Mouse (Mus musculus) heart, embryonic 12.5 days (tissue): ENCODE data around the gene Nemp2. TPM values are rescaled to one million over a fixed set of nuclear protein-coding genes. Genes with fewer than 3 reads are reported as not detected.

Source experiments
- ATAC-seq: fragments of 200-750 bp; cut with Nextera tagmentation; 2 replicates; pipeline ENCODE4 v1.8.0; 2017; ENCODE audit warnings: moderate TSS enrichment, moderate library complexity; ENCODE audit not compliant: insufficient number of reproducible peaks, low FRiP score
- H3K27ac ChIP-seq: fragments of 300-500 bp; sonication (generic); 2 replicates; pipeline ENCODE4 v1.5.1; 2016; ENCODE audit warnings: mild to moderate bottlenecking, moderate library complexity; ENCODE audit not compliant: poor library complexity, severe bottlenecking
- H3K27me3 ChIP-seq: fragments of 300-500 bp; sonication (generic); replicated peaks from 2 replicates; pipeline ENCODE4 v1.6.1; 2016; ENCODE audit warnings: mild to moderate bottlenecking, moderate library complexity
- H3K36me3 ChIP-seq: fragments of 300-500 bp; sonication (generic); 2 replicates; pipeline ENCODE4 v1.6.1; 2016; ENCODE audit warnings: mild to moderate bottlenecking, moderate library complexity
- H3K4me1 ChIP-seq: fragments of 300-500 bp; sonication (generic); replicated peaks from 2 replicates; pipeline ENCODE4 v1.6.1; 2016; ENCODE audit warnings: mild to moderate bottlenecking
- H3K4me2 ChIP-seq: fragments of 300-500 bp; sonication (generic); 2 replicates; pipeline ENCODE4 v1.6.1; 2016; ENCODE audit warnings: mild to moderate bottlenecking, moderate library complexity
- H3K4me3 ChIP-seq: fragments of 300-500 bp; sonication (generic); 2 replicates; pipeline ENCODE4 v1.5.1; 2016; ENCODE audit warnings: mild to moderate bottlenecking
- H3K9ac ChIP-seq: fragments of 300-500 bp; sonication (generic); 2 replicates; pipeline ENCODE4 v1.6.1; 2016; ENCODE audit warnings: mild to moderate bottlenecking, moderate library complexity
- H3K9me3 ChIP-seq: fragments of 300-500 bp; sonication (generic); replicated peaks from 2 replicates; pipeline ENCODE4 v1.6.1; 2016; ENCODE audit warnings: mild to moderate bottlenecking, moderate library complexity
- WGBS: fragments of 180-500 bp; shearing (Covaris S2); methylation state at CpG from one replicate; pipeline ENCODE4 v1.1.7; 2016; 5-methylcytosine and 5-hydroxymethylcytosine counted together
- polyA plus RNA-seq: library from polyadenylated mRNA; unstranded; fragments of >200 nt; fragmentation: Nextera tagmentation; extraction: Ambion mirVana; gene quantifications from 2 replicates; pipeline ENCODE4 v1.2.1, GENCODE M21; 2016

Nemp2 gene
- polyA plus RNA-seq, 1 experiment from 2014 or later, result 6.7 TPM

DNA sequence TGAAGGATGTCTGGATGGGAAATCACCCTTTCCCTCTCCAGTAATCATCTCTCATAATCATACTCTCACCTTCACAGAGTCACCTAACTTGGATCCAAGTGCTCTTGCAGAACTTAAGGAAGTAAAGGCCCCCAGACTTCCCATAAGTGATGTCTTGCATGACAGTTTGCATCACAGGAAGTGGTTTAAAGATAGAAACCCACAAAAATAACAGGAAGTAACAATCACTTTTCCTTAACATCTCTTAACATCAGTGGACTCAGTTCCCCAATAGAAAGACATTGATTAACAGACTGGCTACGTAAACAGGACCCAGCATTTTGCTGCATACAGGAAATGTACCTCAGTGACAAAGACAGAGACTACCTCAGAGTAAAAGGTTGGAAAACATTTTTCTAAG is 22.9 kb downstream of the Nemp2 start:
- peaks cover 20% of the 10 kb centered on the region for H3K36me3 ChIP-seq
- H3K27ac ChIP-seq, result peak overlapping the region; percentile 58
- no peak overlapping the region for H3K4me3 ChIP-seq
- H3K27me3 ChIP-seq, result no peaks in the 10 kb centered on the region
- H3K4me1 ChIP-seq, result peaks cover 19% of the 10 kb centered on the region
- 69% methylated on average over 1 of the region's 1 CpGs for WGBS
- H3K9ac ChIP-seq, result no peak overlapping the region
- no peak for ATAC-seq
- H3K9me3 ChIP-seq, result no peaks in the 10 kb centered on the region
- H3K4me2 ChIP-seq, result no peak overlapping the region

DNA sequence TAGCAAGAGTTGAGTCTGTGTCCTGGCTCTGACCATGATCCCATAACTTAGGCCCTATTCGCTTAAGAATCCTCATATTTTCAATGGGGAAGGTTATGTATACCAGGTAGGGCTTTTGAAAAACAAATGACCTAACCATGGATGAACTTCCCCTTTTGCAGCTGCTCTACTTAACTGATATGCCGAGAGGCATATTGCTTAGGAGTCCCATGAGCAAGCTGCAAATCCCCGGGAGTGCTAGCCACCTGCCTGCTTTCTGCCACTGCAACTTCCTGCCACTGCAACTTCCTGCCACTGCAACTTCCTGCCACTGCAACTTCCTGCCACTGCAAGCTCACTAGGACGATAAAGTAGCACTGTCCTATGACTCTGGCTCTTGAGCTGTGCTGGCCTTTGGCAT is 24.6 kb downstream of the Nemp2 start:
- Histone ChIP-seq H3K9ac (no peak overlapping the region), H3K27ac (no peak overlapping the region), H3K4me2 (no peak overlapping the region), H3K9me3 (no peaks in the 10 kb centered on the region), H3K4me1 (peaks cover 19% of the 10 kb centered on the region), H3K27me3 (no peaks in the 10 kb centered on the region), H3K4me3 (no peak overlapping the region), H3K36me3 (peaks cover 10% of the 10 kb centered on the region)
- no peak for ATAC-seq
- 65% methylated on average over 4 of the region's 4 CpGs for WGBS

DNA sequence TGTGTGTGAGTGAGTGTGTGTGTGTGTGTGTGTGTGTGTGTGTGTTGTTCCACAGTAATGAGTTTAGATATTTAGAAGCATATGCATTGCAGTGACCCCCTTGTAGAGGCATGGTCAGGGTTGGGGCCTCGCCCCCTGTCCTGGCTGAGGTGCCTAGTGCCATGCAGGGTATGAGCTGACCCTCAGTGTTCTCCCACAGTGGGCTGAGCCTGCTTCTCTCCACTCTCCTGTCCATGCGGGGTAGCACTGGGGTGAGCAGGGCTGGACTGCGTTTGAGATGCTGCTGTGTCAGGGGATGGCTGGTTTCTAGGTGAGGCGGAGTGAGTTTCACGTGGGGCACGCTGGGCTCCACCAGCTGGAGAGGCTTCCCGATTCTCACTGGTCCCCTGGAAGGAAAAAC is 27.7 kb downstream of the Nemp2 start:
- Histone ChIP-seq H3K4me2 (no peak overlapping the region), H3K4me1 (peaks cover 4% of the 10 kb centered on the region; the same call in 1 of the 2 replicates), H3K36me3 (peaks cover 20% of the 10 kb centered on the region), H3K27ac (no peak overlapping the region), H3K9ac (no peak overlapping the region), H3K4me3 (no peak overlapping the region), H3K9me3 (no peaks in the 10 kb centered on the region), H3K27me3 (no peaks in the 10 kb centered on the region)
- no peak for ATAC-seq
- WGBS, result 83% methylated on average over 7 of the region's 7 CpGs

DNA sequence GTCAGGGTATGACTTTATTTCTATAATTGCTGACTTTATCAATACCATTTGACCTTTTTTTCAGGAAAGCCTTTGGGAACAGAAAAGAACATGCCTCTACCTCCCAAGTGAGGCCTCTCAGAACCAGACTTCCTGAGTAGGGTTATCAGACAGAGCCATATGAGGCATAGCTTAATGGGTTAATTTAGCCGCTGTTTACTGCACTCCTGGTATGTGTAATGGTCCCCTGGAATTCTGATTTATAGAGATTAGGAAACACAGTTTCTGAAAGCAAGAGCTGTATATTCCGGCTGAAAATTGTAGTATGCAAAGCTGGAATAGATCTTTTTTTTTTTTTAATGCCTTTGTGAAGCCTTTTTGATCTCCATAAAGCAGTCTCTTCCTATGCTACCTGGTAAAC is 29.8 kb downstream of the Nemp2 start:
- ATAC-seq, result no peak
- Histone ChIP-seq H3K9me3 (0 out of 2 replicates have a peak, but pooled peaks cover 2% of the 10 kb centered on the region), H3K4me3 (no peak overlapping the region), H3K4me2 (no peak overlapping the region), H3K9ac (no peak overlapping the region), H3K27ac (no peak overlapping the region), H3K4me1 (no peaks in the 10 kb centered on the region), H3K36me3 (peaks cover 20% of the 10 kb centered on the region), H3K27me3 (no peaks in the 10 kb centered on the region)
- WGBS, result 53% methylated on average over 2 of the region's 2 CpGs

DNA sequence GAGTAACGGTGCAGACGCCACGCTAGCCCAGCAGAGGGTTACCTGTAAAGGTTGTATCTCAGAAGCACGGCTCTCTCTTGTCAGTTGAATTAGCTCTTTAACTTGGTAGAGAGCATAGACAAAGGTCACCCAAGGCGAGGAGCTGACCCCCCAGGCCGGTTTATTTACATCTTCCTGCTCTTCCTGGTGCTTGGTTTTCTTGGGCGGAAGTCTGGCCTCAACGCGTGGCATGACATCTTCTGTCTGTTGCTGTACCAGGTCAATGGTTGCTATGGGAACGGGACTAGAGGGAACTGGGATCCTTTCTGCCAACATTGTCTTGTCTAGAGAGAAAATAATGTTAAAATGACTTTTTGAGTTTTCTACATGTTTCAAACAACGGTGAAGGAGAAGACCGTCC is 30.3 kb downstream of the Nemp2 start:
- 80% methylated on average over 12 of the region's 12 CpGs for WGBS
- Histone ChIP-seq H3K27me3 (no peaks in the 10 kb centered on the region), H3K4me1 (no peaks in the 10 kb centered on the region), H3K27ac (no peak overlapping the region), H3K4me2 (no peak overlapping the region), H3K9ac (no peak overlapping the region), H3K36me3 (peaks cover 20% of the 10 kb centered on the region), H3K4me3 (no peak overlapping the region), H3K9me3 (0 out of 2 replicates have a peak, but pooled peaks cover 2% of the 10 kb centered on the region)
- ATAC-seq, result no peak

DNA sequence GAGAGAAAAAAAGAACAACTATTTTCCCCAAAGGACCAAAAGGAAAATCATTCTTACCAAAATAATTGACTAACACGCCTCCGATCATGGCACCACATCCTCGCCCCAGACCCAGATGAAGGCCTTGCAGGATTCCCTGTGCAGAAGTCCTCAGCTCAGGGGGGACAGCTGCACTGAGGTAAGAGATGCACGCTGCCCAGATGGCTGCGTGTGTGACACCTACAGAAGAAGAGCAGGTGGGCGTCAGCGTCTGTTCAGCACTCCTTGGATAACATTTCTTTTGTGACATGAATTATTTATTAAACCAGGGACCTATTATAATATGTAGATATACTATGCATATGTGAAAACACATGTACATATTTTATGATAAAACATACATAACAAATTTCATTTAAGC is 32.7 kb downstream of the Nemp2 start:
- no peak overlapping the region for H3K4me3 ChIP-seq
- H3K9me3 ChIP-seq, result 0 out of 2 replicates have a peak, but pooled peaks cover 2% of the 10 kb centered on the region
- H3K36me3 ChIP-seq, result peaks cover 16% of the 10 kb centered on the region
- no peak overlapping the region for H3K27ac ChIP-seq
- H3K27me3 ChIP-seq, result no peaks in the 10 kb centered on the region
- ATAC-seq, result no peak
- no peaks in the 10 kb centered on the region for H3K4me1 ChIP-seq
- no peak overlapping the region for H3K4me2 ChIP-seq
- 88% methylated on average over 7 of the region's 7 CpGs for WGBS
- no peak overlapping the region for H3K9ac ChIP-seq

DNA sequence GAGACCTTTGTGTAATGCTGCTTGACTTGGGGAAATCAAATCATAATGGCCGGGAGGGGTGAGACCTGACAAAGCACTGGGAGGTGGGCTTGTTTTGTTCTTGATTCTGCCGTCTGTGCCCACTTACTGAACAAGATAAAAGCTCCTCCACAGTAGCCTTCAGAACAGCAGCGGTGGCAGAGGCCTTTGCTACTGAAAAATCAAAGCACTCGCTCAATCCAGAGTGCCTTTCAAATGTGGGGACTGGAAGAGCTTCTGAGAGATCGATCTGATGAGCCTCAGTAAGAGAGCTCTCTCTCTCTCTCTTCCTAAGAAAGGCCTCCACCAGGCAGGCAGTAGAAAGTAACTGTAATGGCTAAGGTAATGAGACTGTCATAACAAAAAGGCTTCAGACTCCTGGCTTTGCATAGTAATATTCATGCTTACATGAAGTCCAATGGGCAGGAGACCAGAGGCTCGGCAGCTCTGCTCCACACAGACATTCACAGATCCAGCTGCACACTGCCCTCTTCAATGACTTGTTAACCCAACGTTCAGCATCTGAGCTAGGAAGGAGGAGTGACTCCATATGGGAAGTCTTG is 38.3 kb downstream of the Nemp2 start:
- Histone ChIP-seq H3K27ac (no peak overlapping the region), H3K9me3 (peaks cover 10% of the 10 kb centered on the region; the same call in 1 of the 2 replicates), H3K4me2 (no peak overlapping the region), H3K4me3 (no peak overlapping the region), H3K4me1 (peaks cover 5% of the 10 kb centered on the region; the same call in 1 of the 2 replicates), H3K36me3 (no peaks in the 10 kb centered on the region; the same call in 1 of the 2 replicates), H3K27me3 (no peaks in the 10 kb centered on the region), H3K9ac (no peak overlapping the region)
- no peak for ATAC-seq
- 36% methylated on average over 7 of the region's 7 CpGs for WGBS

DNA sequence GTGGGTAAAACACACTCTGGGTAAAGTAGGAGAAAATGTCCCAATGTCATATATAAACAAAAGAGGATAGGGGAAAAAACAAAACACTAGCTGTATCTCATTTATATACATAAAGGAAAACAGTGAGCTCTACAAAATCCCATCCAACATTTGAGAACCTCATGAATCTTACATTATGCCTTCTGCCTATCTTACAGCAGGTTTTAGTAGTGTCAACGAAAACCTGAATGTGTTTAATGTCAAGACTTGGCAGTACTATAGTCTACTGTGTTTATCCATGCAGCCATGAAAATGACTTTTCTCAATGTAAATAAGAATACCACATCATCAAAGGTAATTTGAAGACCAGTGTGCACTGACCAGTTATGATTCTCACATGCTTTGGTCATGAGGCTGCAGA is 39.4 kb downstream of the Nemp2 start:
- H3K27me3 ChIP-seq, result no peaks in the 10 kb centered on the region
- WGBS, result 87% methylated on average over 1 of the region's 1 CpGs
- H3K9ac ChIP-seq, result no peak overlapping the region
- no peak overlapping the region for H3K4me3 ChIP-seq
- no peak for ATAC-seq
- H3K4me2 ChIP-seq, result no peak overlapping the region
- H3K36me3 ChIP-seq, result no peaks in the 10 kb centered on the region
- H3K9me3 ChIP-seq, result peaks cover 7% of the 10 kb centered on the region; the same call in 1 of the 2 replicates
- no peak overlapping the region for H3K27ac ChIP-seq
- peaks cover 8% of the 10 kb centered on the region; the same call in 1 of the 2 replicates for H3K4me1 ChIP-seq

DNA sequence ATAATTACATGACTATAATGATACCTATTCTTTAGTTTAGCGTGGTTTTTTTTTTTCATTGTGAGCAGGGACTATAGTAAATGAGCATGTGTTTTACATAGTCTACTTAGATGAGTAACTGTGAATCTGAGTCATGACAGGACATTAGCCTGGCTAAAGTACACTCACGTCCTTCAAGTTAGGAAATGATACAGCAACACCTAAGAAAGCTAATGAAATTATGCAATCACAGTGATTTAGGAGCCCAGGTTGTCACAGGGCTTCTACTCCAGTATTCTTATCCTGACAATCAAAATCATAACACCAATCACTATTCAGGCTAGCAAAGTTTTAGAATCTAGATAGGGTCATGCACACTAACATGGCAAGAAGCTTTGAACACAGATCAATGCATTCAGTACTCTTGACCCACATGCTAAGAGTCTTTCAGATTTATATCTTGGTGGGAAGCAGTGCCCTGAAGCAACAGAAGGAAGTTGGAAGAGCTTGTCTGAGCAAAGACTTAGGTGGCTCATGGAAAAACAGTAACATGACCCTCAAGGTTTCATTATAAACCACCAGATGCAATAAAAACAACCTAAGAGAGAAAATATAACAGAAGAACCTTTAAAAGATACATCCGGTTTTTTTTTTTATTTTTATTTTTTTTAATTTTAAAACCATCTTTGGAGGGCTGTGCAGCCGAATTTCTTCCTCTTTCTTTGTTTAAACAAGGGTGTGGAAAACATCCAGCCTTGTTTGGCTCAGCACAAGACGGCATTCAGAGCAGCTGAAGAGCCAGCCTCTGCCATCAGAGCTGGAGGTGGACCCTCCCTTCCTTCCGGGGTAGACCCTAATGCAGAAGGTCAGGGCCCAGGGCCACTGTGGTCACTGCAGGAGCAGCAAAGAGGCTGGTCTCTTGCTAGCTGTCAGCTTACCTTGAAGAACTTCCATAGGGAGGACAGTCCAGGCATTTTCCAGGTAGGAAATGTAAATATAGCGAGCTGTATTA is 45.4 kb downstream of the Nemp2 start:
- no peak overlapping the region for H3K4me3 ChIP-seq
- H3K4me2 ChIP-seq, result 0 out of 2 replicates have a peak overlapping the region, but pooled peaks have one; percentile 21
- peak; percentile 68 for ATAC-seq
- H3K27me3 ChIP-seq, result no peaks in the 10 kb centered on the region
- H3K4me1 ChIP-seq, result peaks cover 21% of the 10 kb centered on the region
- 52% methylated on average over 7 of the region's 7 CpGs for WGBS
- no peak overlapping the region for H3K9ac ChIP-seq
- H3K36me3 ChIP-seq, result no peaks in the 10 kb centered on the region
- peaks cover 11% of the 10 kb centered on the region; the same call in 1 of the 2 replicates for H3K9me3 ChIP-seq
- H3K27ac ChIP-seq, result peak overlapping the region; percentile 96

DNA sequence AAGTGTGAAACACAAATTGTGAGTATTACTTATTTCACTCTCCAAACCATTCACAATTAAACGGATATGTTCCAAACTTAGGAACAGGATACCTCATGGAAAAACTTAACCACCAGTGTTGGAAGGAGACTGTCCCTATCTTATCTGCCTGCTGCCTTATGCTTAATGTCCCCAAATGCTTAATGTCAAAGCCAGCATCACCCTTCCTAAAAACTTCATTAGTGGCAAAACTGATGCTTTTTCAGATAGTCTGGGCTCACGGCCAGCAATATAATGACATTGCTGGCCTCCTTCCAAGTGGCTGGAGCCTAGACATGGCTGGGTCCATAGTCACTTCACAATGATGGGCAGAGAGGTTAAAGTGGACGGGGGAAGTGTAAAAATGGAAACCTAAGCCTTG is 46.1 kb downstream of the Nemp2 start:
- H3K27ac ChIP-seq, result peak overlapping the region; percentile 96
- H3K27me3 ChIP-seq, result no peaks in the 10 kb centered on the region
- peak; percentile 89 for ATAC-seq
- peaks cover 9% of the 10 kb centered on the region; the same call in 1 of the 2 replicates for H3K9me3 ChIP-seq
- H3K9ac ChIP-seq, result no peak overlapping the region
- WGBS, result 10% methylated on average over 3 of the region's 3 CpGs
- H3K4me3 ChIP-seq, result no peak overlapping the region
- H3K4me2 ChIP-seq, result no peak overlapping the region
- no peaks in the 10 kb centered on the region for H3K36me3 ChIP-seq
- peaks cover 21% of the 10 kb centered on the region for H3K4me1 ChIP-seq

DNA sequence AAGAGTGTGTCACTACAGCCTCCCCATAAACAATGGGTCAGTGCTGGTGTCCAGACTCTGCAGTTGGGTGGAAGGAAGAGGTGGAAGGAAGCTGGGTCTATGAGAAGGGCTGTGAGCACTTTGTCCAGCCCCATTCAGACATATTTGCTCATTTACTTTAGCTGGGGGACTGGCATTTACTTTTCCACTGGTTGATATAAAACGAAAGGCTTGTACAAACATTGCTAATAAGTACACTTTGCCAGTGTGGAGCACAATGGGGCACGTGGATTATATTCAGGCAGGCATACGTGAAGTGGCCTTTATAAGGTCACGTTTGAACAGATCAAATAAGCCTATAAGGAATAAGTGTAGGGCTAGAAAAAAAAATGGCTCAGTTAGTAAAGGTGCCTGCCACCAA is 53.0 kb downstream of the Nemp2 start:
- ATAC-seq, result no peak
- H3K4me1 ChIP-seq, result 0 out of 2 replicates have a peak, but pooled peaks cover 4% of the 10 kb centered on the region
- H3K9me3 ChIP-seq, result peaks cover 4% of the 10 kb centered on the region; the same call in 1 of the 2 replicates
- H3K36me3 ChIP-seq, result no peaks in the 10 kb centered on the region
- H3K4me3 ChIP-seq, result no peak overlapping the region
- no peak overlapping the region for H3K27ac ChIP-seq
- 78% methylated on average over 4 of the region's 4 CpGs for WGBS
- H3K9ac ChIP-seq, result no peak overlapping the region
- no peak overlapping the region for H3K4me2 ChIP-seq
- no peaks in the 10 kb centered on the region for H3K27me3 ChIP-seq
